Comparison of ENCODE assay signal across 7 mouse cellular contexts in the genomic region with DNA sequence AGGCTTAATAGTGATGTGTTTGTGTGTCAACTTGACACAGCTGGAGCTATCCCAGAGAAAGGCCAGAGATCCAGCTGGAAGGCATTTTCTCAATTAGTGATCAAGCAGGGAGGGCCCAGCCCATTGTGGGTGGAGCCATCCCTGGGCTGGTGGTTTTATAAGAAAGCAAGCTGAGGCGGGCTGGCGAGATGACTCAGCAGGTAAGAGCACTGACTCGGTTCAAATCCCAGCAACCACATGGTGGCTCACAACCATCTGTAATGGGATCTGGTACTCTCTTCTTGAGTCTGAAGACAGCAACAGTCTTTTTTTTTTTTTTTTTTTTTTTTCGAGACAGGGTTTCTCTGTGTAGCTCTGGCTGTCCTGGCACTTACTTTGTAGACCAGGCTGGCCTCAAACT. TPM values are rescaled to one million over a fixed set of nuclear protein-coding genes. Genes with fewer than 3 reads are reported as not detected.
DNase-seq lines count a peak whose midpoint lies in the region; ATAC-seq and TF ChIP-seq lines count a peak whose summit lies in the region.
"Not testable (repeated sequence)": the region's sequence is repeated elsewhere in the genome, so short reads cannot be mapped to it uniquely, and the experiment has no call there.

No protein-coding gene starts in this region.

- peaks cover 79% of the 10 kb centered on the region for H3K79me2 ChIP-seq in myocyte (ENCODE audit: control insufficient read depth, insufficient read depth)

- not testable (repeated sequence) for ATAC-seq in embryonic facial prominence, embryonic 11.5 days (replicated peaks; ENCODE audit: insufficient number of reproducible peaks, low FRiP score, low TSS enrichment, low read depth); hindbrain, embryonic 11.5 days (ENCODE audit: low FRiP score); limb, embryonic 11.5 days (ENCODE audit: insufficient number of reproducible peaks, low FRiP score, low TSS enrichment, low read depth)
- peak; percentile 73 for ATAC-seq in liver, postnatal 0 days

- not testable (repeated sequence) for H3K9me3 ChIP-seq in embryonic facial prominence, embryonic 11.5 days (replicated peaks; ENCODE audit: control insufficient read depth, low read length); hindbrain, embryonic 11.5 days (ENCODE audit: control insufficient read depth, low read length); limb, embryonic 11.5 days (ENCODE audit: control insufficient read depth, low read length); liver, postnatal 0 days (ENCODE audit: low read length)

- H3ac ChIP-seq in myocyte (ENCODE audit: control insufficient read depth, insufficient read length), result not testable (repeated sequence)

- not testable (repeated sequence) for TF ChIP-seq POLR2A in myocyte (IDR thresholded peaks at IDR 0.05; ENCODE audit: insufficient read length, low read depth)

- TF ChIP-seq CTCF in liver, postnatal 0 days (IDR thresholded peaks at IDR 0.05; ENCODE audit: low read depth), result not testable (repeated sequence)

- not testable (repeated sequence) for H3K27me3 ChIP-seq in embryonic facial prominence, embryonic 11.5 days (ENCODE audit: control insufficient read depth, insufficient read depth, low read length); hindbrain, embryonic 11.5 days (ENCODE audit: control insufficient read depth, insufficient read depth, low read length); limb, embryonic 11.5 days (ENCODE audit: control insufficient read depth, insufficient read depth, low read length); liver, postnatal 0 days (ENCODE audit: insufficient read depth, low read length); myocyte (ENCODE audit: control insufficient read depth, insufficient read depth, insufficient read length)

- H3K4me1 ChIP-seq in embryonic facial prominence, embryonic 11.5 days (ENCODE audit: control insufficient read depth, insufficient read depth, low read length); hindbrain, embryonic 11.5 days (replicated peaks; ENCODE audit: control insufficient read depth, insufficient read depth, low read length); limb, embryonic 11.5 days (ENCODE audit: control insufficient read depth, insufficient read depth, low read length); liver, postnatal 0 days (ENCODE audit: insufficient read depth): not testable (repeated sequence)

- H3K27ac ChIP-seq in embryonic facial prominence, embryonic 11.5 days (replicated peaks; ENCODE audit: low read depth, low read length); hindbrain, embryonic 11.5 days (ENCODE audit: low read depth, low read length); limb, embryonic 11.5 days (replicated peaks; ENCODE audit: low read depth, low read length); liver, postnatal 0 days (ENCODE audit: low read depth): not testable (repeated sequence)

- H3K36me3 ChIP-seq in embryonic facial prominence, embryonic 11.5 days (replicated peaks; ENCODE audit: control insufficient read depth, insufficient read depth, low read depth, low read length); hindbrain, embryonic 11.5 days (ENCODE audit: control insufficient read depth, insufficient read depth, low read length); limb, embryonic 11.5 days (ENCODE audit: control insufficient read depth, insufficient read depth, low read length); liver, postnatal 0 days (replicated peaks; ENCODE audit: insufficient read depth, low read length); myocyte (ENCODE audit: control insufficient read depth, insufficient read depth): not testable (repeated sequence)

- H3K4me3 ChIP-seq in embryonic facial prominence, embryonic 11.5 days (ENCODE audit: low read depth, low read length); hindbrain, embryonic 11.5 days (ENCODE audit: low read depth, low read length); limb, embryonic 11.5 days (ENCODE audit: low read depth, low read length); liver, postnatal 0 days (ENCODE audit: low read depth, low read length); myocyte: not testable (repeated sequence)

- not testable (repeated sequence) for H3K9ac ChIP-seq in embryonic facial prominence, embryonic 11.5 days (replicated peaks; ENCODE audit: low read length); hindbrain, embryonic 11.5 days (ENCODE audit: low read depth, low read length); limb, embryonic 11.5 days (ENCODE audit: low read length); liver, postnatal 0 days (replicated peaks)

- H3K4me2 ChIP-seq in embryonic facial prominence, embryonic 11.5 days (ENCODE audit: low read depth, low read length); hindbrain, embryonic 11.5 days (replicated peaks; ENCODE audit: low read depth, low read length); limb, embryonic 11.5 days (ENCODE audit: low read depth, severe bottlenecking); liver, postnatal 0 days (ENCODE audit: low read depth, low read length): not testable (repeated sequence)
- peak overlapping the region; percentile 48 for H3K4me2 ChIP-seq in myocyte (ENCODE audit: low read depth)

- 32% methylated on average over 4 of the region's 4 CpGs for WGBS in embryonic facial prominence, embryonic 11.5 days
- 48% methylated on average over 4 of the region's 4 CpGs for WGBS in hindbrain, embryonic 11.5 days
- 25% methylated on average over 4 of the region's 4 CpGs for WGBS in limb, embryonic 11.5 days
- WGBS in liver, postnatal 0 days (ENCODE audit: insufficient replicate concordance), result 43% methylated on average over 3 of the region's 4 CpGs

- DNase-seq in ES-CJ7 (ENCODE audit: low read depth, low spot score) (peak; percentile 93), adipocyte (ENCODE audit: low spot score) (peak; percentile 82)
- peak; percentile 86 for DNase-seq in embryonic facial prominence, embryonic 11.5 days (ENCODE audit: low spot score)
- peak; percentile 22 for DNase-seq in hindbrain, embryonic 11.5 days (ENCODE audit: low spot score)
- DNase-seq in limb, embryonic 11.5 days (ENCODE audit: low spot score), result peak; percentile 73
- DNase-seq in liver, postnatal 0 days, result peak; percentile 46

- TF ChIP-seq EP300 in liver, postnatal 0 days (IDR thresholded peaks at IDR 0.05; ENCODE audit: low read depth), result not testable (repeated sequence)

RNA-seq across cellular contexts. Expression of a gene that starts 58.8 kb away (rescaled TPM):
- 10.1 and 10.4 TPM in 2 replicates for polyA plus RNA-seq in embryonic facial prominence, embryonic 11.5 days (2014; fragmentation: Nextera tagmentation; extraction: Ambion mirVana)
- polyA plus RNA-seq in hindbrain, embryonic 11.5 days (2014; fragmentation: Nextera tagmentation; extraction: Ambion mirVana), result 10.4 and 12.4 TPM in 2 replicates
- 13.8 and 16.2 TPM in 2 replicates for polyA plus RNA-seq in limb, embryonic 11.5 days (2014; fragmentation: Nextera tagmentation; extraction: Ambion mirVana)
- polyA plus RNA-seq in liver, postnatal 0 days (2015; fragmentation: Nextera tagmentation; extraction: Ambion mirVana), result 3.1 TPM in 2 replicates
- polyA plus RNA-seq in myocyte (2012; fragmentation: generic; extraction: Trizol), result 59.5 TPM

Comparison
In these comparisons a context has a peak if more than half of its experiments do, and no peak if none do; other contexts are left out.
1. DNase-seq: peak in every context shown above with its lines; median percentile 93 in ES-CJ7; 86 in embryonic facial prominence, embryonic 11.5 days; 82 in adipocyte; 73 in limb, embryonic 11.5 days; 46 in liver, postnatal 0 days; 22 in hindbrain, embryonic 11.5 days.